Comparison of ENCODE assay signal across 13 mouse cellular contexts in the genomic region with DNA sequence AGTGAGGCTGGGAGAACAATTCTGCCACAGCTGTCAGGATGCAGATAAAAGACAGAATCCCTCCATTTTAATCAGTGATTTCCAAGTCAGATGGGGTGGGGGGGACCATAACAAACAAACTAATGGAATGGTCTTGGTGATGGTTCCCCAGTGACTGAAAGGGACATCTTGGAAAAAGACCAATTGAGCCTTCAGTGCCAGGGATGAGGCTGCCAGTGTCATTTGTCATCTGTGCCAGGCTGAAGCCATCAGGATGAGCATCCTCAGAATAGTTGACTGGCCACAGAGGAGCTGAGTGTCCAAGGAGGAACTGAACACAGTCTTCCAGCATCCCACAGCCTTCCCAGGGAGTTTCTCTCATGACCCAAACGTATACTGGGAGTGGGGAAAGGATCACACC.
DNase-seq lines count a peak whose midpoint lies in the region.
"Had no signal": no experiment of that assay in that cellular context is flagged by ENCODE, and none has a peak within 500 bp of the region (broad histone marks: within the 10 kb centered on the region; RNA-seq: fewer than 3 reads in every experiment).

No protein-coding gene starts in this region.

- DNase-seq in cerebellum, postnatal 10 days: peak; percentile 68 to 70
- no peak for DNase-seq in cerebellum, adult 11-12 months
- DNase-seq in cerebellum, postnatal 25 days: peak; percentile 15 to 47
- no peak for DNase-seq in cerebellum, postnatal 4 days (ENCODE audit: low spot score in 2 of 2)
- DNase-seq in left cerebral cortex, postnatal 4 days: peak; percentile 21
- DNase-seq in left cerebral cortex, adult 8-10 months (ENCODE audit: low spot score in 2 of 2): no peak
- DNase-seq: adrenal gland, adult 8-10 months; adrenal gland, postnatal 14 days; adrenal gland, postnatal 36 days; B cell, adult 2 months; cerebellum, adult 11 months; cerebellum, adult 9-10 months; forebrain, postnatal 0 days had no signal

- intact Hi-C loops in left cerebral cortex, postnatal 4 days (cut with DNase I): no loop called here

Comparison
In these comparisons a context has a peak if more than half of its experiments do, and no peak if none do; other contexts are left out.
1. DNase-seq: peak in cerebellum, postnatal 10 days (2 of 2), cerebellum, postnatal 25 days (2 of 2) and left cerebral cortex, postnatal 4 days (single experiment); none in cerebellum, adult 11-12 months (single experiment), cerebellum, postnatal 4 days (0 of 2) and left cerebral cortex, adult 8-10 months (0 of 2).